Mouse (Mus musculus) stomach, embryonic 15.5 days (tissue): ENCODE results near the gene 3110001I22Rik. TPM values are rescaled to one million over a fixed set of nuclear protein-coding genes. Genes with fewer than 3 reads are reported as not detected.
"Not testable (repeated sequence)": the region's sequence is repeated elsewhere in the genome, so short reads cannot be mapped to it uniquely, and the experiment has no call there.

Experiments
- ATAC-seq: fragments of 200-750 bp; cut with Nextera tagmentation; 2 replicates; pipeline ENCODE4 v1.8.0; 2017; ENCODE audit warnings: low read depth, moderate number of reproducible peaks, moderate TSS enrichment; ENCODE audit not compliant: insufficient read depth, low FRiP score
- H3K27ac ChIP-seq: fragments of 300-500 bp; sonication (generic); 2 replicates; pipeline ENCODE4 v1.5.1; 2015; ENCODE audit warnings: mild to moderate bottlenecking, inconsistent platforms
- H3K27me3 ChIP-seq: fragments of 300-500 bp; sonication (generic); replicated peaks from 2 replicates; pipeline ENCODE4 v1.6.1; 2015; ENCODE audit warnings: inconsistent platforms
- H3K36me3 ChIP-seq: fragments of 300-500 bp; sonication (generic); 2 replicates; pipeline ENCODE4 v1.6.1; 2015; ENCODE audit warnings: inconsistent platforms
- H3K4me1 ChIP-seq: fragments of 300-500 bp; sonication (generic); 2 replicates; pipeline ENCODE4 v1.6.1; 2015; ENCODE audit warnings: inconsistent platforms
- H3K4me2 ChIP-seq: fragments of 300-500 bp; sonication (generic); 2 replicates; pipeline ENCODE4 v1.6.1; 2015; ENCODE audit warnings: mild to moderate bottlenecking, inconsistent platforms
- H3K4me3 ChIP-seq: fragments of 300-500 bp; sonication (generic); replicated peaks from 2 replicates; pipeline ENCODE4 v1.5.1; 2015; ENCODE audit warnings: inconsistent platforms
- H3K9ac ChIP-seq: fragments of 300-500 bp; sonication (generic); 2 replicates; pipeline ENCODE4 v1.6.1; 2015; ENCODE audit warnings: inconsistent platforms
- H3K9me3 ChIP-seq: fragments of 300-500 bp; sonication (generic); 2 replicates; pipeline ENCODE4 v1.6.1; 2016; ENCODE audit warnings: inconsistent platforms
- WGBS: fragments of 180-500 bp; shearing (Covaris S2); methylation state at CpG from one replicate; pipeline ENCODE4 v1.1.7; 2015; 5-methylcytosine and 5-hydroxymethylcytosine counted together
- polyA plus RNA-seq: library from polyadenylated mRNA; unstranded; fragments of >200 nt; fragmentation: Nextera tagmentation; extraction: Ambion mirVana; gene quantifications from 2 replicates; pipeline ENCODE4 v1.2.1, GENCODE M21; 2015

3110001I22Rik gene
- polyA plus RNA-seq, 1 experiment from 2014 or later, result 5.0 TPM

- ATAC-seq, H3K36me3 ChIP-seq, H3K9ac ChIP-seq, H3K27me3 ChIP-seq, H3K27ac ChIP-seq, H3K9me3 ChIP-seq, H3K4me3 ChIP-seq: not testable (repeated sequence)
- Histone ChIP-seq H3K4me1 (peaks cover 13% of the 10 kb centered on the region), H3K4me2 (peak overlapping the region; percentile 63)
- 69% methylated on average over 5 of the region's 5 CpGs for WGBS
These were observed 833 bp upstream of the 3110001I22Rik start for GRCm38 (mm10) chr16:13670896-13671295.

GRCm38 (mm10) chr16:13672386-13672898 is 713 bp downstream of the 3110001I22Rik start:
- Histone ChIP-seq H3K27me3 (no peaks in the 10 kb centered on the region), H3K4me3 (peak overlapping the region; percentile 97), H3K27ac (peak overlapping the region; percentile 92), H3K9ac (peak overlapping the region; percentile 69), H3K4me2 (peak overlapping the region; percentile 63), H3K36me3 (peaks cover 4% of the 10 kb centered on the region; the same call in 1 of the 2 replicates), H3K4me1 (peaks cover 7% of the 10 kb centered on the region), H3K9me3 (no peaks in the 10 kb centered on the region)
- peak; percentile 61 for ATAC-seq
- WGBS, result under 1% methylated on average over 20 of the region's 20 CpGs

GRCm38 (mm10) chr16:13673114-13673513 is 1.4 kb downstream of the 3110001I22Rik start:
- Histone ChIP-seq H3K4me1 (peaks cover 5% of the 10 kb centered on the region), H3K9ac (no peak overlapping the region), H3K27me3 (no peaks in the 10 kb centered on the region), H3K36me3 (peaks cover 4% of the 10 kb centered on the region; the same call in 1 of the 2 replicates), H3K9me3 (no peaks in the 10 kb centered on the region), H3K4me3 (peak overlapping the region; percentile 97; the same call in 1 of the 2 replicates), H3K27ac (no peak overlapping the region), H3K4me2 (peak overlapping the region; percentile 63; the same call in 1 of the 2 replicates)
- ATAC-seq, result no peak
- WGBS, result 66% methylated on average over 5 of the region's 5 CpGs

GRCm38 (mm10) chr16:13674511-13674910 is 2.8 kb downstream of the 3110001I22Rik start:
- Histone ChIP-seq H3K36me3 (peaks cover 4% of the 10 kb centered on the region; the same call in 1 of the 2 replicates), H3K27ac (no peak overlapping the region), H3K27me3 (no peaks in the 10 kb centered on the region), H3K9ac (no peak overlapping the region), H3K4me1 (peaks cover 5% of the 10 kb centered on the region), H3K4me2 (no peak overlapping the region), H3K9me3 (no peaks in the 10 kb centered on the region), H3K4me3 (no peak overlapping the region)
- ATAC-seq, result no peak
- WGBS, result 84% methylated on average over 3 of the region's 3 CpGs

GRCm38 (mm10) chr16:13678601-13679319 is 7.0 kb downstream of the 3110001I22Rik start:
- Histone ChIP-seq H3K27me3 (no peaks in the 10 kb centered on the region), H3K4me3 (no peak overlapping the region), H3K4me2 (no peak overlapping the region), H3K4me1 (no peaks in the 10 kb centered on the region), H3K27ac (no peak overlapping the region), H3K9ac (no peak overlapping the region), H3K9me3 (no peaks in the 10 kb centered on the region), H3K36me3 (peaks cover 4% of the 10 kb centered on the region; the same call in 1 of the 2 replicates)
- WGBS, result 82% methylated on average over 3 of the region's 3 CpGs
- no peak for ATAC-seq

- ATAC-seq, result no peak
- H3K27ac ChIP-seq, result no peak overlapping the region
- no peaks in the 10 kb centered on the region for H3K9me3 ChIP-seq
- peaks cover 19% of the 10 kb centered on the region for H3K36me3 ChIP-seq
- 86% methylated on average over 7 of the region's 7 CpGs for WGBS
- no peaks in the 10 kb centered on the region for H3K4me1 ChIP-seq
- no peak overlapping the region for H3K4me3 ChIP-seq
- H3K4me2 ChIP-seq, result no peak overlapping the region
- H3K9ac ChIP-seq, result no peak overlapping the region
- H3K27me3 ChIP-seq, result no peaks in the 10 kb centered on the region
These were observed 27.3 kb downstream of the 3110001I22Rik start for GRCm38 (mm10) chr16:13698998-13699397.

GRCm38 (mm10) chr16:13702184-13702583 is 30.5 kb downstream of the 3110001I22Rik start:
- H3K27me3 ChIP-seq, result no peaks in the 10 kb centered on the region
- no peak overlapping the region for H3K27ac ChIP-seq
- 91% methylated on average over 7 of the region's 7 CpGs for WGBS
- H3K9ac ChIP-seq, result no peak overlapping the region
- ATAC-seq, result no peak
- H3K4me3 ChIP-seq, result no peak overlapping the region
- no peaks in the 10 kb centered on the region for H3K9me3 ChIP-seq
- H3K4me1 ChIP-seq, result no peaks in the 10 kb centered on the region
- peaks cover 19% of the 10 kb centered on the region for H3K36me3 ChIP-seq
- no peak overlapping the region for H3K4me2 ChIP-seq

- Histone ChIP-seq H3K27ac (no peak overlapping the region), H3K9me3 (no peaks in the 10 kb centered on the region), H3K36me3 (peaks cover 11% of the 10 kb centered on the region), H3K27me3 (no peaks in the 10 kb centered on the region), H3K4me2 (no peak overlapping the region), H3K4me1 (no peaks in the 10 kb centered on the region), H3K9ac (no peak overlapping the region), H3K4me3 (no peak overlapping the region)
- ATAC-seq, result no peak
- WGBS, result 92% methylated on average over 10 of the region's 10 CpGs
These were observed 32.9 kb downstream of the 3110001I22Rik start for GRCm38 (mm10) chr16:13704676-13705075.

- H3K4me2 ChIP-seq, result no peak overlapping the region
- H3K4me3 ChIP-seq, result no peak overlapping the region
- ATAC-seq, result peak; percentile 87
- WGBS, result 64% methylated on average over 3 of the region's 3 CpGs
- H3K36me3 ChIP-seq, result no peaks in the 10 kb centered on the region
- H3K9ac ChIP-seq, result no peak overlapping the region
- no peaks in the 10 kb centered on the region for H3K4me1 ChIP-seq
- H3K27me3 ChIP-seq, result no peaks in the 10 kb centered on the region
- H3K27ac ChIP-seq, result peak overlapping the region; percentile 72; the same call in 1 of the 2 replicates
- no peaks in the 10 kb centered on the region for H3K9me3 ChIP-seq
These were observed 43.2 kb downstream of the 3110001I22Rik start for GRCm38 (mm10) chr16:13714910-13715309.

- Histone ChIP-seq H3K9ac (no peak overlapping the region), H3K27ac (no peak overlapping the region), H3K4me3 (no peak overlapping the region), H3K36me3 (no peaks in the 10 kb centered on the region), H3K9me3 (no peaks in the 10 kb centered on the region), H3K4me1 (no peaks in the 10 kb centered on the region), H3K4me2 (no peak overlapping the region), H3K27me3 (no peaks in the 10 kb centered on the region)
- 82% methylated on average over 2 of the region's 2 CpGs for WGBS
- ATAC-seq, result no peak
These were observed 45.3 kb downstream of the 3110001I22Rik start for GRCm38 (mm10) chr16:13716821-13717553.

GRCm38 (mm10) chr16:13722937-13723336 is 51.2 kb downstream of the 3110001I22Rik start:
- WGBS, result 39% methylated on average over 10 of the region's 10 CpGs
- ATAC-seq, result no peak

More at GRCm38 (mm10) chr16:13722937-13723336, 51.2 kb downstream of the 3110001I22Rik start:
- H3K4me2 ChIP-seq, result no peak overlapping the region
- no peaks in the 10 kb centered on the region for H3K27me3 ChIP-seq
- no peak overlapping the region for H3K9ac ChIP-seq
- H3K9me3 ChIP-seq, result no peaks in the 10 kb centered on the region
- no peaks in the 10 kb centered on the region for H3K36me3 ChIP-seq
- no peak overlapping the region for H3K27ac ChIP-seq
- peaks cover 2% of the 10 kb centered on the region; the same call in 1 of the 2 replicates for H3K4me1 ChIP-seq
- H3K4me3 ChIP-seq, result no peak overlapping the region
